Mouse (Mus musculus) left cerebral cortex, postnatal 10 days (tissue): ENCODE data around the gene Rlf. TPM values are rescaled to one million over a fixed set of nuclear protein-coding genes. Genes with fewer than 3 reads are reported as not detected.
"Not testable (repeated sequence)": the region's sequence is repeated elsewhere in the genome, so short reads cannot be mapped to it uniquely, and the experiment has no call there.

Source experiments
- DNase-seq, 2 experiments: peaks; one replicate each; pipeline ENCODE4 v3.0.0; 2021 to 2022; ENCODE audit warnings: low spot score in 2 of 2, mixed read lengths in 1 of 2; ENCODE audit errors: extremely low spot score in 1 of 2
- intact Hi-C: fragments of 180-260 bp; cut with DNase I; formaldehyde crosslinking; loops from one replicate; pipeline ENCODE4 v1.15.1; 2025
- total RNA-seq, 2 experiments: library from RNA; stranded (reverse); gene quantifications; 2 replicates each; pipeline ENCODE4 v1.2.3; 2021

Rlf gene
- total RNA-seq, 2 experiments from 2014 or later, result 31.2 to 31.6 TPM

GRCm38 (mm10) chr4:121189341-121189740 is 25.5 kb downstream of the Rlf start:
- no peak for DNase-seq

GRCm38 (mm10) chr4:121179669-121180068 is 35.2 kb downstream of the Rlf start:
- no peak for DNase-seq
- intact Hi-C loops, result no loop called here

More at GRCm38 (mm10) chr4:121189341-121189740, 25.5 kb downstream of the Rlf start:
- intact Hi-C loops, result no loop called here

GRCm38 (mm10) chr4:121167656-121168055 is 47.2 kb downstream of the Rlf start:
- no peak for DNase-seq
- intact Hi-C loops, result no loop called here

GRCm38 (mm10) chr4:121166697-121167096 is 48.2 kb downstream of the Rlf start:
- DNase-seq, intact Hi-C loops: not testable (repeated sequence)

- intact Hi-C loops, result no loop called here
Observed at GRCm38 (mm10) chr4:121163501-121164030, 51.3 kb downstream of the Rlf start.

GRCm38 (mm10) chr4:121109126-121109525 is 105.8 kb downstream of the Rlf start, which contains the start of gene Tmco2:
TSS of gene Tmco2 (minus strand) at chr4:121109226.
- intact Hi-C loops, result no loop called here
- DNase-seq, result no peak

More at GRCm38 (mm10) chr4:121163501-121164030, 51.3 kb downstream of the Rlf start:
- no peak for DNase-seq

GRCm38 (mm10) chr4:121103304-121103703 is 111.6 kb downstream of the Rlf start:
- intact Hi-C loops, result no loop called here
- DNase-seq, result no peak

- intact Hi-C loops, result loop anchor here (10.0 kb wide), 1 partner anchor 117 kb away; the partner anchor contains the start of gene Rlf
- DNase-seq, result peak; percentile 87 to 88
Observed at GRCm38 (mm10) chr4:121097650-121098378, 117.1 kb downstream of the Rlf start, which contains the start of gene Zmpste24. TSS of gene Zmpste24 (minus strand) at chr4:121098241.

Other genes starting within 250 kb of the Rlf start
- 100 to 1,000 TPM; 145 to 148 TPM for gene Smap2, start 197.8 kb downstream of the Rlf start, total RNA-seq
- gene Col9a2, start 175.7 kb downstream of the Rlf start, total RNA-seq, result 10 to 100 TPM; 12.9 to 14.6 TPM
- 10 to 100 TPM; 21.8 to 21.9 TPM for gene Zmpste24, start 116.8 kb downstream of the Rlf start, total RNA-seq
- under 1 TPM in 1 of 2 experiments, not detected in 1; 0.69 TPM for gene Tmco2, start 105.9 kb downstream of the Rlf start, total RNA-seq
- gene Gm12888, start 109.8 kb upstream of the Rlf start, total RNA-seq, result not detected
- not detected for gene Gm12886, start 208.0 kb upstream of the Rlf start, total RNA-seq